Mouse (Mus musculus): ENCODE data around the gene Dnajb3.

Dnajb3 gene

DNA sequence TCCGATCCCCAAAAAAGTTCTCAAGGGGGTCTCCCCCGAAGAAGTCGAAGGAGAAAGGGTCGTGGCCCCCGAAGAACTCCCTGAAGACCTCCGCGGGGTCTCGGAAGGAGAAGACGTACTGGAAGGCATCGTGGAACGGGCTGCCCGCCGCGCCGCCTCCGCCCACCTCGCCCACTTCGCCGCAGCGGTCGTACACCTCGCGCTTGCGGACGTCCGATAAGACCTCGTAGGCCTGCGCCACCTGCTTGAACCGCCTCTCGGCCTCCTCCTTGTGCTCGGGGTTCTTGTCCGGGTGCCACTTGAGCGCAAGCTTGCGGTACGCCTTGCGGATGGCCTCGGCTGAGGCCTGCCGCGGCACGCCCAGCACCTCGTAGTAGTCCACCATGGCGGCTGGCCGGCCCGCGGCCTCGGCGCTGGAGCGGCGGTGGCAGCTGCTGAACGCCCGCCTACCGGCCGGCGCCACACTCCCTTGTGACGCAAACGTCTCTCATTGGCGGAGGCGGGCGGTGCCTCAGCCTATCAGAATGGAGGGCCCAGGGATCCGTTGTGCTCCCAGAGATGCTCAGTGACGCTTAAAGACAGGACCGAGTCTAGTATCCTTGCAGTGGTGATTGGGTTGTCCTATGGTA lies at the start of gene Dnajb3:
Dnajb3 (minus strand) TSS at position 489 of the 629 bp plus-strand sequence.
- DNase-seq, result peak; percentile 52 to 62

DNA sequence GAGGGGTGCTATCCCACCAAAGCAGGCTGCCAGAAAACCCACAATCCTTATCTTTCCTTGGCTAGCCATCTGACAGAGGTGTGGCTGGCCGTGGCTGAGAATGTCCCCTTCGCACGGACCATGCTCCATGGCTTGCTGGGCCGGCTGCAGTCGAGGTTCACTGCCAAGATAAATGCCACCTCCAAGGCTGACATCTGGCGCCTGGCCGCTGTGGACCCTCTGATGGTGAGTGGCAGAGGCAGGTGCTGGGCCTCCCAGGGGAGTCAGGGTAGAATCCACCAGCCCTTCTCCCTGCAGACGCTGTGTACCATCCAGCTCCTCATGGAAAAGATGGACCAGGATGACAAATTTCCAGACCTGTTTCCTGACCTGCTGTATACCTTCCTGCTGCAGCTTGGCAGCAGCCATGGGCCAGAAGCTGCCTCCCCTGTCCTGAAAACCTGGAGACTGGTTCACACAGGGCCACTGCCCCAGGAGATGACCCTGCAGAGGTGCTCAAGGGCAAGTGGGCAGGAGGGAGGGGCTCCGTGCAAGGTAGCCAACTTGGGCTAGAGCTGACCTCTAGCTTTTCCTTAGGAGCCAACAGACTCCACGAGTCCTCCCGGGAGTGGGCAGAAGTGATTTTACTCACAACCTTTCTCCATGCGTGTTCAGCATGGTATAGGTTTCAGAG lies 49.3 kb upstream of the Dnajb3 start:
- DNase-seq, result peak in 1 of 2 experiments; percentile 32

DNA sequence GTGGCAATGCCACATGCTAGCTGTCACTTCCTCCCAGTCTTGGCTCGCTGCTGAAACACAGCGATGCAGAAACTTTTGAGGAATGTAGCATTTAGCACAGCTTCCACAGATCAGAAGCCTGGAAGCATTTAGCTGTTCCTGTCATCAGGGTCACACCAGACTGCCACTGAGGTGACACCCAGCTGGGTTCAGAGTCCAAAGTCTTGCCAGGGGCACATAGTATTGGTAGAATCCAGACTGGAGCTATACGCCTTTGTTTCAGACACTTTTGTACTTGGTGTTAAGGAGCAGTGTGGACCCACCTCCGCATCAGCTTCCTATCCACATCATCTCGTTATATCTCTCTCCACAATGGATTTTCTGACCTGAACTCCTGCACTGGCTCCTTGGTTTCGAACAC lies 48.0 kb upstream of the Dnajb3 start:
- no peak for DNase-seq

DNA sequence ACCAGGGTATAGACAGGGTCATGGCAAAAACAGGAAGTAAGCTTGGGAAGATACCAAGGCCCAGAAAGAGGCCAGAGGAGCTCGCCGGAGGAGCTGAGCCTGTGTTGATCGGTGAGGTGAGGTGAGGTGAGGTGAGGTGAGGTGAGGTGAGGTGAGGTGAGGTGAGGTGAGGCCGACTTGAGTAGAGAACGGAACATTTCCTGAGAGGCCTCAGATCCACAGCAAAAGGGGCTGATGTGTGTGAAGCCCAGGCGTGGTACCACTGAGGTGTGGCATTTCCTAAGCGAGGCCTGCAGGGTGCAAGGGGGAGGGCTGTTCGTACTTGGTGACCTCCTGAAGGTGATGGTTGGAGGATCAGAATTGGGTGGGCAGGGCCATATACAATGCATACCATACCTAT lies 47.5 kb upstream of the Dnajb3 start:
- DNase-seq, result peak in 1 of 2 experiments; percentile 36

DNA sequence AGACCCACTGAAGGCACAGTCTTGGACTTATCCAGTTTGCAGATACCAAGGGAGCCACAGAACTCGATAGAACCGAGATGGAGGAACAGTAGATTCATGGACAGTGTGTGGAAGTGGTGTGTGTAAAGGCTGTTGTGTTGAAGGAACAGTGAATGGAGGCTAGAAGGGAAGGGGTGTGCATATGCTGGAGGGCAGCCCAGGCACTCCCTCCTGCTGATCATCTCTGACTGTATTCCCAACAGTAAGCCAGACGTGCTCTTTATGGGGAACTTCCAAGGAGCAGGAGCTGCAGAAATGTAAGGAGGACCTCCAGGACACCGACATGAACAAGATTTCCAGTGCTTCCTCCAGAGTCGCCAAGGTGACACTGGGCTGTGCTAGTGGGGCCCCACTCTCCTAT lies 44.4 kb upstream of the Dnajb3 start:
- no peak for DNase-seq

DNA sequence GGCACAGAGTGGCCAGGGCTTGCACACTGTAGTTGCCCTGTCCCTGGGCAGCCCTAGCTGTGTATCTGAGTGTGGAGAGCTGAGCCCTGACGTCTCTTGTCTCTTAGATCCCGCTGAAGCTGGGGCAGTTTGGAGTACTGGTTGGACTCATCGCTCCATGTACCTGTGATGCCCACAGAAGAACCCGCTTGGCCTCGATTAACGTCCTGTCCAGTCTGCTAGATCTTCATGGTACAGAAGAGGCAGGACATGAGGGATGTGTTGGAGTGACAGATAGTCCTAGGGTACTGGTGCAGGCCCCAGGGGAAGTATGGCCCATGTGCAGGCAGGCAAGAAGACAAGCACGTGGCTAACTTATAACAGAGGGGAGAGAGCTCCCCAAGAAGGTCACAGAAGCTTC lies 44.0 kb upstream of the Dnajb3 start:
- no peak for DNase-seq

DNA sequence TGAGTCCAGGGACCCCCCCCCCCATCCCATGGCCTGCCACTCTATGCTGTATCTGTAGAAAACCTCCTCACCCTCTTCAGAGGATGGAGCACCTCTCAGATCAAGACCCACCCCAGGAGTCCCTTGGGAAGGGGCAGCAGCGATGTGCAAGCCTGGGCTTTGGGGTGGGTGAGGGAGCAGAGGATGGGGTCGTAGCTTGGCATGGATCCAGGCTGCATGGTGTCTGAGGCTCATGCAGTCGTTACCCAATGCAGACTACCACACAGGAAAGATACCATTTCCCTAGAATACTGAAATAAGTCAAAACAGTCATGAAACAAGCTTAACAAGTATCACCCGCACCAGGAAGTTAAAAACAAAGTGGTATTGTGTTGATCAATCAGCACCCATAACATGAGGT lies 43.1 kb upstream of the Dnajb3 start:
- DNase-seq, result no peak

DNA sequence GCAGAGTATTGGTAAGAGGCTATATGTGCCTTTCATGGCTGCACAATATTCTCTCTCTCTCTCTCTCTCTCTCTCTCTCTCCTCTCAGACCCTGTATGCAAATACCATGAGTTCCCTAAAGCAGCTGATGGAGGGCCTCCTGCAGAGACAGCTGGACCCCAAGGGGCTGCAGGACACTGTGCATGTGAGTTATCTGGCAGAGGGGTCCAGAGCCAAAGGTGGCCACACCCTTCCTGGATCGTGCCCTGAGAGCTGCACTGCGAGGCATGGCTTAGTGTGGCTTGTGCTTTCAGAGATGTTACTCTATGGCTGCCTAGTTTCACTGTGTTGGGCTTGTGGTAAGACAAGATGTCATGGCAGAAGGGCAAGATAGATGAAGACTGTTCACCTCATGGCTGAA lies 42.1 kb upstream of the Dnajb3 start:
- peak in 1 of 2 experiments; percentile 16 for DNase-seq

DNA sequence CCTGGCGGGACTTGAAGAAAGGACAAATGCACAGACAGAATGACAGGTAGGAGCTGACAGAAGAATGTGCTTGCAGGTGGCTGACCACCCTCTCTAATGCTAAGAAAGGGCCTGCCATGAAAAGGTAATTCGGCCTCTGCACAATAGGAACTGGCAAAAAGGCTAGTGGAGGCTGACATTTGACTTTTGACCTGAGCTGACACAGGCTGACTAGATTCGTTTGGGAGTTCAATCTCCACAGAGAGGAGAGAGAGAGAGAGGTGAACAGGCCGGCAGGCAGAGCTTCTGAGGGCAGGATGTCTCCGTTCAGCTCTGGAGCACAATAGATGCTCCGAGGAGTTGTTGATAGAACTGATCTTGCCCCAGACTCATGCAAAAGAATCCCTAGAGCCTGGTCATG lies 40.8 kb upstream of the Dnajb3 start:
- DNase-seq, result no peak

DNA sequence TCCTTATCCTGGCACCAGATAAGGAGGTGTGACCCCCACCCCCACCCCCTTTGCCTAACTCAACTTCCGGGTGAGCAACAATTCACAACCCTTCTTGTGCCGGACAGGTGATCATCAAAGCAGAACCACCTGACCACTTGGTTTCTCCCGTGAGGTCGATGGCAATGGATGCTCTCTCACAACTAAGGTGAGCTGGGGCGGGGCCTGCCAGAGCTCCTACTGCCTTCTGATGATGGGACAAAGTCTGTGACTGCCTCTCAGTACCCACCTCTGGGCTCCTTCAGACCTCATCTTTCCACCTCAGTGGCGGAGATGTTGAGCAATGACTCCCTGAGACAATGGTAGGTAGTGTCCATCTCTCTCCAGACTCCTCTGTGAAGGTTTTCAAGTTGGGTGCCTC lies 40.3 kb upstream of the Dnajb3 start:
- peak in 1 of 2 experiments; percentile 16 for DNase-seq

DNA sequence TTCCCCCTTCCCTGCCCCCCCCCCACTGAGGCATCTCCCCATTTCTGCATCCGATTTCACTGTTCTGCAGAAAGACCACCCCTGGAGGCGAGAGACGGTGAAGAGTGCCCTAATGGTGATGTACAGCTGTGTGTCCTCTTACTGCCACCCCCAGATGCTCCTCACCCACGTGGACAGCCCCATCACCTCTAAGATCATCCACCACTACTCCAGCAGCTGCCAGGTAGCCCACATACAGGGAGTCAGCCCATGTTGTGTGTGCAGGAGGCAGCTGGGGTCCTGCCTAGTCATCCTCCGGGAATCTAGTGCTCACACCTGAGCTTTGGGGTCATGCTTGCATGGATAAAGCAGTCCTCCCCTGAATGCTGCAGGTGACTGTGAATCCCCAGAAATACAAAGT lies 38.3 kb upstream of the Dnajb3 start:
- DNase-seq, result peak in 1 of 2 experiments; percentile 22

DNA sequence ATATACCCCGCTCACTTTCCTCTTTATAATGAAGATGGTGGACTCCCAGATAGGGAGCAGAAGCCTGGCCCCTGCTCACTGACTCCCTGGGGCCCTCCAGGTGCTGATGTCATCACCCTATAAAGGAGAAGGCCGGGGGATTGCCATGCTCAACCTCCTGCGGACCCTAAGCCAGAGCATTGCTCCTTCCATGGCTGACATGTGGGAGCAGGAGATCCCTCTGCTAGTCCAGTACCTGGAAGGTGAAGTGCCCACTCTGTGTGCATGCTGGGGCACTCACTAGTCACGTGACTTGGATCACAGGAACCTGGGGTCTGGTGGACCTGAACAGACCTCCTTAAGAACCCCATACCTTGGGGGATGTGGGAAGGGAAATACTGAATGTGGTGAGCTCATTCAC lies 35.0 kb upstream of the Dnajb3 start:
- peak in 1 of 2 experiments; percentile 18 for DNase-seq

DNA sequence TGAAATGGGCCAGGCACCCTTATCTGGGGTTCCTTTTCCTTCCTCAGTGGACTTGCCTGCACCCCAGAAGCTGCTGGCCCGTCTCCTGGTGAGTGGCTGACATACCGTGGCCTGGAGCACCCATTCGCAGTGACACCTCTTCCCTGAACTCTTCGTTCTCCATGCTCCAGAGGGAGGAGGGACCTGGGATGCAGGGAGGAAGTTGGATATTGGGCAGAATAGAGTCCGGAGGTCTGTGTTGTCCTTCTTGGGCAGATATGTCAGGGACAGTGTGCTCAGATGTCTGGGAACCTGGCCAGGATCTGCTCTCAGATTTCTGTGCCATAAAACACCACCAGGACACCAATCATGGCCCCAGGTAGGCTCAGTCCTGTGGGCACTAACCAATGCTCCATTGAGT lies 34.5 kb upstream of the Dnajb3 start:
- peak in 1 of 2 experiments; percentile 8 for DNase-seq

DNA sequence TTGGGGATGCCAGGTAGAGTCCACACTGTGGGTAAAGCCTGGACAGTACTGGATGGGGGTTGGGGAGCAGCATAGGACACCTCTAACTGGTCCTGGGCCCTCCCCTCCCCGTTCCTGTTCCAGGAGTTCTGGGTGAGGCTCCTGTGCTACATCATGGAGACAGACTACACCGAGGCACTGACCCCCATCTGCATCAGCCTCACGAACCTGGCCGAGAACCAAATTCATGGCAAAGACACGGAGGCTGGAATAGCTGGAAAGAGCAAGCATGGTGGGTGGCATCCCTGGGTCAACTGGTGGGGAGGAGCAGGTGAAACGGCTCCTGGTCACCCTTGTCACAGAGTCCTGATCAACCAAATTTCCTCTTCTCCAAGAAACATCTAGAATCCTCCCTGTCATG lies 33.2 kb upstream of the Dnajb3 start:
- DNase-seq, result peak in 1 of 2 experiments; percentile 32

DNA sequence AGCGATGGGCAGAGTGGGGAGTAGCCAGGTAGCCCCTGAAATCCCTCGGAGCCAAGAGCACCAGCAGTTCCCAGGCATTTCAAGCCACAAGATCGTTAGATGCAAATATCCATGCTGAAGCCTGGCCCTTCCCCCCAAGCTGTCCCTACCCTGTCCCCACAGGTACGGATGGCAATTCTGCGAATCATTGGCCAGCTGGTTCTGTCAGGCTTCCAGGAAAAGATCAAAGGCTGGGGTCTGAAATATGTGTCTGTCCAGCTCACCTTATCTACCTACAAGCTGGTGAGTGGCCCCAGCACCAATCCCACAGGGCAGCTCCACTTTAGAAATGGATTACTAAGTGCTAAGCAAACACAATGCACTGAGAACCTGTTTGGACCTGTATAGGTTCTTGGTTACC lies 31.7 kb upstream of the Dnajb3 start:
- peak in 1 of 2 experiments; percentile 17 for DNase-seq

DNA sequence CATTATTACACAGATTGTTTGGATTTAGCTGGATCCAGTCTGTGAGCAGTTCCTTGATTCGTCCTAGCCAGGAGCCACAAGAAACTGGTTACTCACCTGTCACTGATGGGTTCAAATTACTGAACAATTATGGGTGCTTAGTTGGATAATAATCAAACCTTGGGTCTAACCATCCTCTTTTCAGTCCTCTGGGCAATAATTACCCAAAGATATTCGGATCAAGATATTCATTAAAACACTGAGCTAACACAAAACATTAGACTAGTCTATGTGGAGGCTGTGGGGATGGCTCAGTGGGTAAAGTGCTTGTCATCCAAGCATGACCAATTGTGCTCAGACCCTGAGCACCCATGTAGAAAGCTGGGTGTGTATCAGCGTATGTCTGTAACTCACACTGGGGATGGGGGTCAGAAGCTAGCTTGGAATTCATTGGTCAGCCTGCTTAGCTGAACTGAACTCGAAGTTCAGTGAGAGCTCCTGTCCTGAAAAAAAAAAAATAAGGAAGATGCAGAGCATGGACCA lies 30.4 kb upstream of the Dnajb3 start:
- DNase-seq, result peak in 1 of 2 experiments; percentile 2

DNA sequence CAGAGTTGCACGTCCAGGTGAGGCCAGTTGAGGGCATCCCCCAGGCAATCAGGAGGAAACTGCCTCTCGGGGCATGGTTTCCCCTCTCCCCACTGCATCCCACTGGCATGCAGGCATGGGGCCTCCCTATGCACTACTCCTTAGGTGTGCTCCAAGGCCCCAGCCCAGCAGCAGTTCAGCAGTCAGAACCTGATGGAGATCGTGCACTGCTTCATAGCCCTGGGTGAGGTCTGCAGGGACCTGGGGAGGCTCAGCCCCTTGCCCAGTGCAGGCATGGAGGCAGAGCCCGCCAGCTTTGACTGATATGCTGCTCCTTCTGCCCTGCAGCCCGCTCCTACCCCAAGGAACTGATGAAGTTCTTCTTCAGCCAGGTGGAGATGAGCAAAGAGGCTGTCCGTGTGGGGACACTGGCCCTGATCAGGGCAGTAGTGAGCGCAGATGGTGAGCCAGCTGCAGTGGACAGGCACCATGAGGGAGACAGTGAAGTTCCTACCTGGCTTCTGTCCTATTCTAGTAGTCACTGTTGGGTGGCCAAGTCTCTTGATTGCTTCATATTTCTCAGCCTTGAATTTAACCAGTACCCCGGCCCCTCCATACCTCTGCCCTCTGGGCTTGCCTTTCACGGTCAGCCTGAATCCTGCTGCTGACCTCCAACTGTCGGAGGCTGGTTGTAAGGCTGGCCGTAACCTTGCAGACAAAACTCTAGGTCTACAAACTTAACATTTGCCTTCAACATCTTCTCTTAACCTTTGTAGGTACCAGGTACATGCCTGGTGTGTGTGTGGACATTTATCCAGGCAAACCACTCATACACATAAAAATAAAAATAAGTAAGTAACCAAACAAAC lies 29.7 kb upstream of the Dnajb3 start:
- peak in 1 of 2 experiments; percentile 24 for DNase-seq

DNA sequence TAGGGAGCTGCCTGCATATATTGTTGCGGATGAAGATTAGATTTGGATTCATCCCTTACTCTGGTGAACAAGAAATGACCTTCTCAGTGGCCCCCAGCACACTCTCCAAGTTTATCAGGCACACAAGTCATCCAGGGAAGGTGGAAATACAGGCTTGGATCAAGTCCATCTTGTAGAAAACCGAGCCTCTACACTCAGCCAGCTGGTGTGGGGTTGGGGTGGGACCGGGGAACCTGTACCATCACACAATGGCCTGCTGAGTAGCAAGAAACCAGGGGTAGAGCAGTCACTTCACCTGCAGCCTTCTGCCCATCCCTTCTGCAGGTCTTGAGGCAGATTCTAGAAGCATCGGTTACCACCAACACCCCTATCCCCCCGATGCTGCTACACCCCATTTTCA lies 29.1 kb upstream of the Dnajb3 start:
- DNase-seq, result no peak

DNA sequence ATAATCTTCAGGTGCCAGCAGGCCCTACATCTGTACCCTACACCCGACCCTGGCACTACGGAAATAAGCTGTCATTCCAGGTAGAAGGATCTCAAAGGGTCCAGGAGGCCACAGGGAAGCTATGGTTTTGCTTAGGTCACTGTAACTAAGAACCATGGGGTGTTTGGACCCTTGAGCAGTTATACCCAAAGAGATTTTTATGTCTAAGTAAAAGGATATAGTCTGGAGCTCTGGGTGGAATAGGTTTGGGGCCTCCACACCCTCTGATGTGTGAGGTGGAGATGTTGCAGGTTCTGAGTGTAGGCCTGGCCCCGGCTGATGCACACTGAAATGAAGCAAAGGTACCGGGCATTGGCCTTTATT lies 28.6 kb upstream of the Dnajb3 start:
- no peak for DNase-seq

DNA sequence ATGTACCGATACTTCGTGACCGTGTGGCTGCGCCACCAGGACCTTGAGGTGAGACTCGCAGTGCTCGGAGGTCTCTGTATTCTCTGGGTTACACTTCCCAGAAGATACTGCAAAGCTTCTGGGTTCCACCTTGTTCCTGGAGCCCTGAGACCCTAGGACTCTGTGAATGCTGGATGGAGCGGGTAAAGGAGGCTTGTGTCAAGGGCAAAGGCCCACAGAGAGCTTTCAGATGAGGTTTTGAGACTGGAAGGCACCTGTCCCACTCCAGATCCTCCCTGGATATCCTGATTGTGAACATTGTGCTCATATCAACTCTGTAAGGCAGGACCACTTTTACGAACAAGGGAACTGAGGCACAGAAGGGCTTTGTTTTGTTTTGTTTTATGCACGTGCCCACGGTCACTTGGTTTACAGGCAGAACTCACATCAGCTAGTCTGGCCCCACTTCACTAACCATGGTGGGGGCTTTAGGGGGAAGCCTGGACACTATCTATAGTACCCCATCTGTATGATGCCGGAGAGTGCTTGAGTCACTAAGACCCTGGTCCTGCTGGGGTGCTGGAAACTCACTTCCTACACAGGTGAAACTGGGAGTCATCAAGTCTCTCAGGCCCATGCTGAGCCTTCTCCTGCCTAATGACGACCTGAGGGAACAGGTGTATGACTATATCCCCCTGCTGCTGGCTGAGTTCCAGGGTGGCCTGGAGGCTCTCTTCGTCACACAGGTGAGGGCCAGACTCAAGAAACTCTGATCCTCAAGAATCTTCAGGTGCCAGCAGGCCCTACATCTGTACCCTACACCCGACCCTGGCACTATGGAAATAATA lies 28.1 kb upstream of the Dnajb3 start:
- peak in 1 of 2 experiments; percentile 17 for DNase-seq

DNA sequence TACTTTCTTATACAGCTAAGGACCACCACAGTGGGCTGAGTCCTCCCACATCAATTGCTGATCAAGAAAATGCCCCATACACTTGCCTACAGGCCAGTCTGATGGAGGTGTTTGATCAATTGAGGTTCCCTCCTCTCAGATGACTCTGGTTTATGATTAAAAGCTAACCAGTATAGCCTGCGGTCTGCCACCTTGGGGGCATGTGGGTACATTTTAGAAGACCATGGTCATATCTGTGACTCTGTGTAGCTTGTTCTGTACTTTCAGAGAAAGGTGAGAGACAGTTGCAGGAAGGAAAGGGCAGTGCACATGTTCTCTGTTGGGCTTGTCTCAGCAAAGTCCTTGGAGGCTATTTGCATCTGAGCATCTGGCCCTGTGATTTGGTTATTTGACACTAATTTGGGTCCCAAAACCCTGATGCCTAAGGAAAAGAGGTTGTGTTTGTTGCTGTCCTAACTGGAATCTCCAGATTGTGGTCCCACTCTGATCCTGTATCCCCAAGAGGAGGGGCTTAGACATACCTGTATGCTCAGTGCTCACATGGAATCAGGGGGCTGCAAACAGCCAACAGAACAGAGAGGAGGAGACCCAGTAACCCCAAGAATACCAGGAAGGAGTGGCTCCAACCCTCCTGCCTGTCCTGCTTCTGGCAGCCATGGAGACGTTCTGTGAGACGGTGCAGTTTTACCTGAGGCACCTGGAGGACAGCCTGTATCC lies 27.2 kb upstream of the Dnajb3 start:
- DNase-seq, result peak in 1 of 2 experiments; percentile 4

All from spleen, adult 18-20 months (tissue).